Mouse (Mus musculus) megakaryocyte, embryonic 14.5 days (primary cell): ENCODE data around the gene L1td1. TPM values are rescaled to one million over a fixed set of nuclear protein-coding genes. Genes with fewer than 3 reads are reported as not detected.

Experiments
- H3K27me3 ChIP-seq: replicated peaks from 2 replicates; pipeline ENCODE3; 2012; ENCODE audit warnings: inconsistent platforms
- H3K36me3 ChIP-seq: replicated peaks from 2 replicates; pipeline ENCODE3; 2012; ENCODE audit warnings: low read length, inconsistent platforms, mixed read lengths
- H3K4me1 ChIP-seq: 2 replicates; pipeline ENCODE4 v1.6.1; 2012; ENCODE audit warnings: inconsistent platforms
- H3K4me3 ChIP-seq: replicated peaks from 2 replicates; pipeline ENCODE3; 2012; ENCODE audit warnings: moderate library complexity, mild to moderate bottlenecking, inconsistent platforms
- H3K9me3 ChIP-seq: 2 replicates; pipeline ENCODE4 v1.6.1; 2012; ENCODE audit warnings: inconsistent platforms
- FLI1 ChIP-seq: IDR thresholded peaks from 2 replicates; pipeline ENCODE4 v1.6.1; 2012; ENCODE audit warnings: low read length, inconsistent platforms, mixed read lengths
- GATA1 ChIP-seq: IDR thresholded peaks from 3 replicates; pipeline ENCODE4 v1.6.1; 2012; ENCODE audit warnings: mixed read lengths, low read length, inconsistent platforms, borderline replicate concordance
- polyA plus RNA-seq: library from polyadenylated mRNA; stranded (reverse); fragments of >175 nt; gene quantifications from 2 replicates; pipeline ENCODE4 v1.2.3, GENCODE M21; 2012; ENCODE audit warnings: low replicate concordance; ENCODE audit not compliant: insufficient read depth

The L1td1 gene
- polyA plus RNA-seq, 1 experiment, result 0.08 TPM

- Histone ChIP-seq H3K4me1 (no peaks in the 10 kb centered on the region), H3K9me3 (peaks cover 31% of the 10 kb centered on the region), H3K36me3 (no peaks in the 10 kb centered on the region), H3K27me3 (no peaks in the 10 kb centered on the region), H3K4me3 (no peak overlapping the region)
- TF ChIP-seq GATA1, result no peak
These were observed 47.3 kb downstream of the L1td1 start for GRCm38 (mm10) chr4:98773785-98774184.

GRCm38 (mm10) chr4:98776721-98777427 lies 50.3 kb downstream of the L1td1 start:
- no peaks in the 10 kb centered on the region for H3K36me3 ChIP-seq
- H3K27me3 ChIP-seq, result no peaks in the 10 kb centered on the region
- no peak for TF ChIP-seq FLI1
- no peak for TF ChIP-seq GATA1
- no peaks in the 10 kb centered on the region for H3K4me1 ChIP-seq
- H3K4me3 ChIP-seq, result no peak overlapping the region
- H3K9me3 ChIP-seq, result peaks cover 48% of the 10 kb centered on the region

GRCm38 (mm10) chr4:98777464-98777863 lies 50.9 kb downstream of the L1td1 start:
- TF ChIP-seq FLI1 (no peak), GATA1 (no peak)
- Histone ChIP-seq H3K27me3 (no peaks in the 10 kb centered on the region), H3K36me3 (no peaks in the 10 kb centered on the region), H3K4me3 (no peak overlapping the region), H3K9me3 (peaks cover 52% of the 10 kb centered on the region), H3K4me1 (no peaks in the 10 kb centered on the region)

- Histone ChIP-seq H3K4me3 (no peak overlapping the region), H3K36me3 (no peaks in the 10 kb centered on the region), H3K27me3 (no peaks in the 10 kb centered on the region), H3K9me3 (peaks cover 59% of the 10 kb centered on the region), H3K4me1 (no peaks in the 10 kb centered on the region)
- TF ChIP-seq FLI1, result no peak
- TF ChIP-seq GATA1, result no peak
These were observed 51.7 kb downstream of the L1td1 start for GRCm38 (mm10) chr4:98778219-98778618.

- TF ChIP-seq FLI1 (no peak), GATA1 (no peak)
- peaks cover 40% of the 10 kb centered on the region for H3K9me3 ChIP-seq
These were observed 59.3 kb downstream of the L1td1 start for GRCm38 (mm10) chr4:98785851-98786250.

GRCm38 (mm10) chr4:98786281-98786680 lies 59.7 kb downstream of the L1td1 start:
- H3K36me3 ChIP-seq, result no peaks in the 10 kb centered on the region
- peaks cover 41% of the 10 kb centered on the region for H3K9me3 ChIP-seq
- peaks cover 2% of the 10 kb centered on the region for H3K27me3 ChIP-seq
- no peaks in the 10 kb centered on the region for H3K4me1 ChIP-seq
- no peak overlapping the region for H3K4me3 ChIP-seq
- TF ChIP-seq FLI1 (no peak), GATA1 (no peak)

More at GRCm38 (mm10) chr4:98785851-98786250, 59.3 kb downstream of the L1td1 start:
- H3K27me3 ChIP-seq, result peaks cover 2% of the 10 kb centered on the region
- H3K4me1 ChIP-seq, result no peaks in the 10 kb centered on the region
- H3K4me3 ChIP-seq, result no peak overlapping the region
- no peaks in the 10 kb centered on the region for H3K36me3 ChIP-seq

Other genes with a start within 250 kb of the L1td1 start
- gene Kank4, start 90.8 kb downstream of the L1td1 start, polyA plus RNA-seq, result not detected in 2 replicates
- not detected in 2 replicates for gene I0C0044D17Rik, start 97.1 kb downstream of the L1td1 start, polyA plus RNA-seq
- 77.5 and 131 TPM in 2 replicates for gene Usp1, start 197.1 kb downstream of the L1td1 start, polyA plus RNA-seq